Mouse (Mus musculus): ENCODE results near the gene Loxl3. TPM values are rescaled to one million over a fixed set of nuclear protein-coding genes. Genes with fewer than 3 reads are reported as not detected.
A peak's percentile ranks its signal among the peaks of the same experiment; 100 is the strongest.

Gene Loxl3
- polyA plus RNA-seq (2015; fragmentation: Nextera tagmentation; extraction: Ambion mirVana): 7.9 and 10.4 TPM in 2 replicates

DNA sequence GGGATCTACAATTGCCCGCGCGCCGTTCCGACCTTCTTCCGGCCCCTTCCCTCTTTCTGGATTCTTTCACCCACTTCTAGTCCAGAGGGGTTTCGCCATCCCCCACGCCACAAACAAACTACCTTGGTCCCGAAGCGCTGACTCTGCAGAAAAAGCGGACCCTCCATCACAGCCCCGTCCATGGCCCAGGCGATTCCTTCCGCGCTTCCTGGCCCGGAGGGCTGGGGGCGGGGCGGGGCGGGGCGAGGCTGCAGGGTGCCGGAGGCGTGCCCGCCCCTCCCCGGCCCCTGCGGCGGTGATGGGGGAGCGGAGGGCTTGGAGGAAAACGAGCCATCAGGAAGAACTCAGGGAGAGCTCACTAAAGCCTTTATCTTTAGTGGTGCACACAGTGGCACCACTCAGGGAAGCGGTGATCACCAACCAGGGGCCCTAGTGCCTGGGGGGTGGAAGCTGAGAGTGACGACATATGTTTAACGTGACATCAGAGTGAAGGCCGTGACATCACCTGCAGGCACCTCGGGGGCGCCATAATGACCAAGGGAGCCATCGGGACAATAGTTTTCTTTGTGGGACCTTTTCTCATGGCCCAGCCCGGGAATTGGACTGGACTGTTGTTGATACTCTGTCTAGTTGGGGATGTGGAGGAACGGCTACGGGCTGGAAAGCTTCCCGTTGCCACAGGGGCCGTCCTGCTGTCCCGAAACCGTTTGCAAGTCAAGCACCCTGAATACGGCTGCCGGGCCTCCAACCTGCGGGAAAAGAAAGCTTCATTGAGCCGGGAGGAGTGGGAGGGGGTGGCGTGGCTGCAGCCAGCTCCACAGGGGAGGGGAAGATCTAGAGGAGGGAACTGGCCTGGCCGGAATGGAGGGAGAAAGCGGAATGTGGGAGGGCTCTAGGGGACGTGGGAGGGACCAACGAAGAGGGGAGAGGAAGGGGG is at the start of gene Loxl3, which contains the start of gene Dok1:
TSS of gene Loxl3 (plus strand) at position 925 of the 937 bp plus-strand sequence.
TSS of gene Dok1 (minus strand) at position 223 of the 937 bp plus-strand sequence.
- Histone ChIP-seq H3K4me2 (peak within 1 kb of the TSS; percentile 82), H3K36me3 (no peaks in the 10 kb centered on the region), H3K4me1 (replicated peaks) (peaks cover 29% of the 10 kb centered on the region), H3K27ac (replicated peaks) (peak within 1 kb of the TSS; percentile 29), H3K9ac (peak within 1 kb of the TSS; percentile 65), H3K27me3 (peaks cover 62% of the 10 kb centered on the region), H3K9me3 (no peaks in the 10 kb centered on the region), H3K4me3 (peak within 1 kb of the TSS; percentile 46)
- under 1% methylated on average over 51 of the region's 51 CpGs for WGBS
- peak; percentile 66 for ATAC-seq (ENCODE audit: low read depth)

DNA sequence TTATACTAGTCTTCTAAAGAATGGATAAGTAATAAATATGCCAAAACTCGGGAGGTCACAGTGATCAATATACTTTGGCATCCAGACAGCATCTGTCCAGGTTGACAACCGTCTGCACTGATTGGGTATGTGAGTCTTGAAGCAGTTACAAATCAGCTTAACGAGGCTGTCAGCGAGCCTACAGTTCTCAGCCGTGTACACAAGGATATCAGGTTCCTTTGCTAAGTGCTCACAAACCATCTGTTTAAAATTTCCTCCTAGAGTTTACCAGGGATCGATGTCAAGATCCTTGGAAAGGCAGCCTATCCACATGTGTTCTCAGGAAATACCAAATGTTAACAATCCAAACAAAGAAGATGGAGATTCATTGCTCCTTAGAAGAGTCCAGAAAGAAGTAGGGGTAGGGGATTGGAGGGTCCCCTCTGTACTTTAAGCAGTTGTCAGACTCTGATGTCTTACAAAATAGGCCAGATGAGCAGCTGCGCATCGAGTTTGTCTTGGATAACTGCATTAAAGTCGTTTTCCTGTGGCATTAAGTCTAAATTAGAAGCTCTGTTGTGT is 46.5 kb upstream of the Loxl3 start:
- Histone ChIP-seq H3K4me2 (no peak overlapping the region), H3K27ac (replicated peaks) (no peak overlapping the region), H3K4me3 (no peak overlapping the region), H3K27me3 (no peaks in the 10 kb centered on the region), H3K9me3 (no peaks in the 10 kb centered on the region), H3K9ac (no peak overlapping the region), H3K36me3 (no peaks in the 10 kb centered on the region), H3K4me1 (replicated peaks) (no peaks in the 10 kb centered on the region)
- no peak for ATAC-seq (ENCODE audit: low read depth)
- WGBS: 55% methylated on average over 9 of the region's 9 CpGs

DNA sequence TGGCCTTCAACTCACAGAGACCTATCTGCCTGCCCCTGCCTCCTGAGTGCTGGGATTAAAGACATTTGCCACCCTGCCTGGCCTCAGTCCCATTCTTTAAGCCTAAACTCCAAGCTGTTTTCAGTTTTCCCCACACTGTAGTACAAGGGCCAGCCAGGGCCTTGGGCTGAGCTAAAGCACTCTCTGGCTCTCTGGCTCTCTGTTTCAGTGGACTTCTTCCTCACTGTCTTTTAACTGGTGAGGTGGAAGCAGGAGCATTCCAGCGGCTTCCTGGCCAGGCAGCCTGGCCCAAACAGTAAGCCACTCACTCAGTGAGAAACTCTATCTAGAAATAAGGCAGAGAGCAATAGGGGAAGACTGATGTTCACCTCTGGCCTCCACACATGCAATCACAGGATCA is 40.3 kb upstream of the Loxl3 start:
- Histone ChIP-seq H3K4me2 (no peak overlapping the region), H3K9me3 (no peaks in the 10 kb centered on the region), H3K4me1 (replicated peaks) (peaks cover 5% of the 10 kb centered on the region; the same call in 1 of the 2 replicates), H3K9ac (no peak overlapping the region), H3K4me3 (no peak overlapping the region), H3K27me3 (0 out of 2 replicates have a peak, but pooled peaks cover 4% of the 10 kb centered on the region), H3K36me3 (no peaks in the 10 kb centered on the region), H3K27ac (replicated peaks) (no peak overlapping the region)
- no peak for ATAC-seq (ENCODE audit: low read depth)
- 38% methylated on average over 1 of the region's 1 CpGs for WGBS

DNA sequence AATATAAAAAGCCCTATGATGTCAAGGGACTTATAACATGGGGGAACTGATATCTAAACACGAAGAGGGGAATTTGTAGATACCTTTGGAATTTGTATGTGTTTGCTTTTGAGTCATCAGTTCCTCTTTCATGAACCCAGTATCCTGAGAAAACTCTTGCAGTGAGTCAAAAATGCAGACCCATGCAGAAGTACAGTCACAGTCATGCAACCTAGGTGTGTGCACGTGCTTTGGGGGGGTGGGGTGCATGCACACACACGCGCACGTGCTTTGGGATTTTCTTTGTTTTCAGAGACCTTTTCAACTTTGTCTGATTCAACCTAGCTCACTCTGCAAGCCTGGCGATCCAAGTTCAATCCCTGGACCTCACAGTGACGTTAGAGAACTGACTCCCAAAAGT is 39.6 kb upstream of the Loxl3 start:
- H3K27ac ChIP-seq (replicated peaks): no peak overlapping the region
- 78% methylated on average over 7 of the region's 7 CpGs for WGBS
- H3K36me3 ChIP-seq: no peaks in the 10 kb centered on the region
- H3K9ac ChIP-seq: no peak overlapping the region
- 0 out of 2 replicates have a peak, but pooled peaks cover 4% of the 10 kb centered on the region for H3K27me3 ChIP-seq
- H3K4me1 ChIP-seq (replicated peaks): peaks cover 5% of the 10 kb centered on the region; the same call in 1 of the 2 replicates
- H3K4me3 ChIP-seq: no peak overlapping the region
- no peak for ATAC-seq (ENCODE audit: low read depth)
- no peaks in the 10 kb centered on the region for H3K9me3 ChIP-seq
- no peak overlapping the region for H3K4me2 ChIP-seq

DNA sequence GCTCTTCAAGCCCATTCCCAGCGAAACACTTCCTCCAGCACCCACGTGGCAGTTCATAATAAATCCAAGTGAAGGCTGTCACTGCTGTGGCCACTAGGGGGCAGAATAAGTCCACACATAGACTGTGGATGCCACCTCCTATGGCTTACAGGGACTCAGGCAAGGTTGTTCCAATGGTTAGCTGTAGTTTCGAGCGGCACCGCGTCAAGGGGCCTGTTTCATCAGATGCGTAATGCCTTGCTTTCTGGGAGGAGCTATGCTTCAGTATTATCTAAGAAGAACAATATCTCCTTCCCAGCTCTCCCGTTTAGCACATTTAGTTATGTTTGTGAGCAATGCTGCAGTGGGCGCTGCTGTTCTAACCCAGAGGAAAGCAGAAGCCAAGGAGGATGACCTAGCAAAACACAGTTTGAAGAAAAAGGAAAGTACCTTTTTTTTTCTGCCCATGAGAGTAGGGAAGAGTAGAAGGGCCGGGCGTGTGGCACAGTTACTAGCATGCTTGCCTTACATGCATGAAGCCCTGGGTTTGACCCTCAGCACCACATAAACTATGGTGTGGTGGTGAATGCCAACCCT is 37.1 kb upstream of the Loxl3 start:
- Histone ChIP-seq H3K9me3 (no peaks in the 10 kb centered on the region), H3K4me3 (no peak overlapping the region)
- 17% methylated on average over 11 of the region's 11 CpGs for WGBS

DNA sequence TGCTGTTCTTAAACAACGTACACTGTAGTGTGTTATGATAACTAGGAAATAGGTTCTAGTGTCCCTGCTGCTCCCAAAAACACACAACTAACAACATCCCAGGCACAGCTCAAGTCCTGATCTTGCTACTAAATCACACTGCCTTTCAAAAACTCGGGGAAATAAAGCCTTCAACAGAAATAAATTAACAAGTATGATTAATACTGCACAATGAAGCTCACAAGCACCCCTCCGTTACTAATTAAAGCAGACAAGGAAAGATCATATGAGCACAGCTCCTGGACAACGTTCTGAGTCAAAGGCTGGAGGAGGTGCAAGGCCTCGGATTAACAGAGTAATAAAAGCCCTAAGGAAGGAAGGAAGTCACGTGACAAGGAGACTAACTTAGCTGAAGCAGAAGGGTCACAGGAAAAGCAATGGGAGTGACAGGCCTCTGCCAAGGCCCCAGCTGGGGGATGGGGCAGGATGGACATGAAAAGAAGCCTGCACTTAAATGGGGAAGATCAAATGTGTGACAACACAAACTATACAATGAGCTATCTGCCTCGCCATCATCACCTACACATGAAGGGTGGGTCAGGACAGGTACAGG is 36.4 kb upstream of the Loxl3 start:
- no peak for ATAC-seq (ENCODE audit: low read depth)
- no peaks in the 10 kb centered on the region for H3K9me3 ChIP-seq
- 0 out of 2 replicates have a peak overlapping the region, but pooled peaks have one; percentile 2 for H3K9ac ChIP-seq
- H3K27ac ChIP-seq (replicated peaks): no peak overlapping the region
- H3K27me3 ChIP-seq: 0 out of 2 replicates have a peak, but pooled peaks cover 4% of the 10 kb centered on the region
- peaks cover 5% of the 10 kb centered on the region; the same call in 1 of the 2 replicates for H3K4me1 ChIP-seq (replicated peaks)
- H3K36me3 ChIP-seq: no peaks in the 10 kb centered on the region
- H3K4me3 ChIP-seq: no peak overlapping the region
- WGBS: 53% methylated on average over 7 of the region's 7 CpGs
- no peak overlapping the region for H3K4me2 ChIP-seq

More for the DNA sequence above, 37.1 kb upstream of the Loxl3 start:
- H3K27me3 ChIP-seq: 0 out of 2 replicates have a peak, but pooled peaks cover 4% of the 10 kb centered on the region
- peak; percentile 96 for ATAC-seq (ENCODE audit: low read depth)
- H3K27ac ChIP-seq (replicated peaks): no peak overlapping the region; the same call in 1 of the 2 replicates
- peak overlapping the region; percentile 36 for H3K4me2 ChIP-seq
- H3K9ac ChIP-seq: peak overlapping the region; percentile 2; the same call in 1 of the 2 replicates
- H3K4me1 ChIP-seq (replicated peaks): peaks cover 5% of the 10 kb centered on the region; the same call in 1 of the 2 replicates
- no peaks in the 10 kb centered on the region for H3K36me3 ChIP-seq

DNA sequence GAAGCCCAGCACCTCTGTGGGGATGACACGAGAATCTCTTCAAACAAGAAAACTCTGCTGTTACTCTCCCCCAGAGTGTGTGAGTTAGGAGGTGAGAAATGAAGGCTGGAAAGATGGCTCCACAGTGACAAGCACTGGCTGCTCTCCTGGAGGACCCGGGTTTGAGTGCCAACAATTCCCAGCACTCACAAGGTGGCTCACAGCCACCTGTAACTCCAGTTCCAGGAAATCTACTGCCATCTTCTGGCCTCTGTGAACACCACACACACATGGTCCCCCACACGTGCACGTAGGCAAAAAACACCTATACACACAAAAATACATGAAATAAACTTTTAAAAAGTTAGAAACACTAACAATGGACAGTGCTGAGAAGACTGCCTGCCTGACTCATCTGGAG is 35.6 kb upstream of the Loxl3 start:
- H3K4me3 ChIP-seq: no peak overlapping the region
- H3K4me2 ChIP-seq: no peak overlapping the region
- H3K27me3 ChIP-seq: 0 out of 2 replicates have a peak, but pooled peaks cover 4% of the 10 kb centered on the region
- H3K9ac ChIP-seq: no peak overlapping the region
- H3K9me3 ChIP-seq: no peaks in the 10 kb centered on the region
- no peaks in the 10 kb centered on the region for H3K36me3 ChIP-seq
- H3K4me1 ChIP-seq (replicated peaks): peaks cover 5% of the 10 kb centered on the region; the same call in 1 of the 2 replicates
- no peak for ATAC-seq (ENCODE audit: low read depth)
- H3K27ac ChIP-seq (replicated peaks): no peak overlapping the region
- 73% methylated on average over 4 of the region's 4 CpGs for WGBS

DNA sequence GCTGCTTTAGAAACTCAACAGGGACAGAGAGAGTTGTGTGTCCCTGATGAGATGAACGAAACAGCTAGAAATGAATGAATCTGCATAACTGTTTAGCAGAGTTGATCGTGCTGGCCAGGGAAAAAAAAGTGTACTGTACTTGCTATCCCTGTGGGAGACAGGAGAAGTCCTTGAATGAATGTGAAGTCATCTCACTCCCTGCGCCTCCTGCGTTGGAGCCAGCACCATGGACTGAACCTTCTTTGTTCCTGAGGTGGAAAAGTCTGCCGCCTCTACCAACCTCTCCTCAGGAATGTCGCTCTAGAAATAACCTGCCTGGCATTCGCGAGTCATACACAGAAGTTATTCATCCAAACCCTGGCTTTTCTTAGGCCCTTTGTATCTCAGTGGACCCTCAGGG is 34.0 kb upstream of the Loxl3 start:
- no peak overlapping the region for H3K27ac ChIP-seq (replicated peaks)
- WGBS: 68% methylated on average over 8 of the region's 8 CpGs
- H3K9me3 ChIP-seq: no peaks in the 10 kb centered on the region
- no peak overlapping the region for H3K4me3 ChIP-seq
- no peak for ATAC-seq (ENCODE audit: low read depth)
- H3K4me2 ChIP-seq: no peak overlapping the region
- 0 out of 2 replicates have a peak, but pooled peaks cover 4% of the 10 kb centered on the region for H3K27me3 ChIP-seq
- H3K4me1 ChIP-seq (replicated peaks): peaks cover 5% of the 10 kb centered on the region; the same call in 1 of the 2 replicates
- H3K36me3 ChIP-seq: no peaks in the 10 kb centered on the region
- H3K9ac ChIP-seq: no peak overlapping the region

DNA sequence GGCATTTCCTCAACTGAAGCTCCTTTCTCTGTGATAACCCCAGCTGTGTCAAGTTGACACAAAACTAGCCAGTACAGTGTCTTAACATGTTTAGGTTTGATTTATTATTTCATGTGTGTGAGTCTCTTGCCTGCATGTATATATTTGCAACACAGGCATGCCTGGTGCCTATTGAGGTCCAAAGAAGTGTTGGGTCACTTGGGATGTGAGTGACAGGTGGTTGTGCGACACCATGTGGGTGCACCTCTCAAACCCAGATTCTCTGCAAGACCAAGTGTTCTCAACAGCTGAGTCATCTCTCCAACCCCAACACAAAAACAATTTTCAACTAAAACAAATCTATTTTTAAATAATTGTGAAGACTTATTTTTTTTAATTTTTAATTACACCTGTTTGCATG is 30.9 kb upstream of the Loxl3 start:
- H3K4me1 ChIP-seq (replicated peaks): no peaks in the 10 kb centered on the region
- H3K4me2 ChIP-seq: no peak overlapping the region
- no peak overlapping the region for H3K9ac ChIP-seq
- no peak overlapping the region for H3K4me3 ChIP-seq
- no peaks in the 10 kb centered on the region for H3K9me3 ChIP-seq
- H3K27me3 ChIP-seq: no peaks in the 10 kb centered on the region
- ATAC-seq (ENCODE audit: low read depth): no peak
- H3K36me3 ChIP-seq: no peaks in the 10 kb centered on the region
- H3K27ac ChIP-seq (replicated peaks): no peak overlapping the region
- 88% methylated on average over 1 of the region's 1 CpGs for WGBS

DNA sequence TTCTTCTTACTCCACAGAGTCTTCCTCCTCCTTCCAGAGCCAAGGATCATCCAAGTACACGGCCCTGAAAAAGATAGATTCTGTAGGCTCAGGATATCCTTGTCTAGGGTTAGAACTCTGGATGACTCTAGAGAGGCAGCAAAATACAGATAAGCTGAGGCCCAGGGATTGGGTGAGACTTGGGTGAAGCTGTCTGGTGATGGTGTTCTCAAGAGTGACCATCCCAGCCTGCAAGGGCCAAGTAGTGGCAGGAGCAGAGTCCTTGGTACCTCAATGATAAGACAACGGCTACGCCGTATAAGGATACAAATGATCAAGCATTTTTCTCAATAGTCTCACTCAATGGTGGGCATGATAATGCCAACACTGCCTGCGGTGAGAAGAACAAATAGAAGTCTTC is 30.1 kb upstream of the Loxl3 start:
- ATAC-seq (ENCODE audit: low read depth): no peak

DNA sequence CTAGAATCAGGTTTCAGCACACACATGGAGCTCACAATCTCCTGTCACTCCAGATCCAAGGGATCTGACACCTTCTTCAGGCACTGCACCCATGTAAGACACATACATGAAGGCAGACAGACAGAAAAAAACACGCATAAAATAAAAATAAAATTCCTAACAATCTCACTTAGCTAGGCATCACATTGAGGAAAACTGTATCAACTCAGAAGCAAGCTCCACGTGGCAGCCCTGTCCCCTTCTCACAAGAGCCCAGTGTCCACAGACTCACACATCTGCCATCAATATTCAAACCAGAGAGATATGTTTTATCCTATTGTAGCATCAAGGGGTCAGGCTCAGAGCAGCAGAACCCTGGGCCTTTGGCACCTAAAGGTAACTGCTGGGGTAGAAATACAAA is 29.7 kb upstream of the Loxl3 start:
- Histone ChIP-seq H3K4me3 (no peak overlapping the region), H3K4me2 (no peak overlapping the region), H3K9ac (no peak overlapping the region), H3K4me1 (replicated peaks) (no peaks in the 10 kb centered on the region), H3K27ac (replicated peaks) (no peak overlapping the region), H3K36me3 (no peaks in the 10 kb centered on the region), H3K9me3 (no peaks in the 10 kb centered on the region), H3K27me3 (no peaks in the 10 kb centered on the region)
- 80% methylated on average over 2 of the region's 2 CpGs for WGBS
- no peak for ATAC-seq (ENCODE audit: low read depth)

More for the DNA sequence above, 30.1 kb upstream of the Loxl3 start:
- no peaks in the 10 kb centered on the region for H3K27me3 ChIP-seq
- H3K27ac ChIP-seq (replicated peaks): no peak overlapping the region
- no peaks in the 10 kb centered on the region for H3K4me1 ChIP-seq (replicated peaks)
- no peak overlapping the region for H3K4me2 ChIP-seq
- H3K4me3 ChIP-seq: no peak overlapping the region
- no peaks in the 10 kb centered on the region for H3K36me3 ChIP-seq
- no peak overlapping the region for H3K9ac ChIP-seq
- no peaks in the 10 kb centered on the region for H3K9me3 ChIP-seq
- 91% methylated on average over 5 of the region's 5 CpGs for WGBS
